Mouse (Mus musculus) MEL (cell line): Measurements from ENCODE around the gene Fam122b. TPM values are rescaled to one million over a fixed set of nuclear protein-coding genes. Genes with fewer than 3 reads are reported as not detected.

Experiments used
- DNase-seq: peaks from one replicate; pipeline ENCODE4 v3.0.0; 2011; ENCODE audit warnings: low read depth, low spot score
- H3K27ac ChIP-seq: 2 replicates; pipeline ENCODE4 v1.5.1; 2012; ENCODE audit warnings: low read depth, mild to moderate bottlenecking, control low read depth, low read length, moderate library complexity; ENCODE audit not compliant: control insufficient read depth
- H3K27me3 ChIP-seq, 2 experiments: fragments of 150-350 bp in 1 of 2; sonication (generic) in 1 of 2; 2 replicates each; pipeline ENCODE4 v1.6.1; 2012; ENCODE audit warnings: low read length in 2 of 2, mild to moderate bottlenecking in 2 of 2, improper control_type of control experiment in 1 of 2, moderate library complexity in 1 of 2; ENCODE audit not compliant: insufficient read depth in 2 of 2, control insufficient read depth in 1 of 2
- H3K36me3 ChIP-seq, 2 experiments: 2 replicates each; pipeline ENCODE4 v1.6.1; 2012 to 2014; ENCODE audit warnings: low read length in 2 of 2, improper control_type of control experiment in 1 of 2, inconsistent platforms in 1 of 2, mild to moderate bottlenecking in 1 of 2; ENCODE audit not compliant: insufficient read depth in 2 of 2, control insufficient read depth in 1 of 2
- H3K4me1 ChIP-seq, 2 experiments: fragments of 150-350 bp in 1 of 2; sonication (generic) in 1 of 2; 2 replicates each; pipeline ENCODE4 v1.6.1; 2012; ENCODE audit warnings: low read length in 2 of 2, improper control_type of control experiment in 1 of 2, mild to moderate bottlenecking in 1 of 2; ENCODE audit not compliant: insufficient read depth in 2 of 2, control insufficient read depth in 1 of 2
- H3K4me3 ChIP-seq, 2 experiments: fragments of 150-350 bp in 1 of 2; sonication (generic) in 1 of 2; 2 replicates each; pipeline ENCODE4 v1.5.1; 2012; ENCODE audit warnings: low read depth in 2 of 2, low read length in 2 of 2, mild to moderate bottlenecking in 2 of 2, moderate library complexity in 2 of 2, control low read depth in 1 of 2, improper control_type of control experiment in 1 of 2; ENCODE audit not compliant: control insufficient read depth in 1 of 2, insufficient read depth in 1 of 2
- H3K79me2 ChIP-seq: 2 replicates; pipeline ENCODE4 v1.6.1; 2012; ENCODE audit warnings: mild to moderate bottlenecking, low read length, moderate library complexity; ENCODE audit not compliant: control insufficient read depth, poor library complexity, insufficient read depth
- H3K9ac ChIP-seq: 2 replicates; pipeline ENCODE4 v1.6.1; 2012; ENCODE audit warnings: low read depth, mild to moderate bottlenecking, control low read depth, low read length, moderate library complexity; ENCODE audit not compliant: control insufficient read depth, poor library complexity, severe bottlenecking
- H3K9me3 ChIP-seq: fragments of 150-350 bp; sonication (generic); replicated peaks from 2 replicates; pipeline ENCODE4 v1.6.1; 2012; ENCODE audit warnings: mild to moderate bottlenecking, low read length, improper control_type of control experiment, moderate library complexity; ENCODE audit not compliant: insufficient read depth
- BHLHE40 ChIP-seq: IDR thresholded peaks from 2 replicates; pipeline ENCODE4 v1.6.1; 2012; ENCODE audit warnings: low read depth, mild to moderate bottlenecking, inconsistent platforms, low read length, improper control_type of control experiment, borderline replicate concordance
- CHD1 ChIP-seq: IDR thresholded peaks from 2 replicates; pipeline ENCODE4 v1.6.1; 2012; ENCODE audit warnings: low read depth, mild to moderate bottlenecking, inconsistent platforms, low read length, improper control_type of control experiment
- CHD2 ChIP-seq: IDR thresholded peaks from 2 replicates; pipeline ENCODE4 v1.6.1; 2011; ENCODE audit warnings: low read length, improper control_type of control experiment
- E2F4 ChIP-seq: IDR thresholded peaks from 2 replicates; pipeline ENCODE4 v1.6.1; 2011; ENCODE audit warnings: low read depth, low read length, improper control_type of control experiment, borderline replicate concordance
- ELF1 ChIP-seq: IDR thresholded peaks from 2 replicates; pipeline ENCODE4 v1.6.1; 2014; ENCODE audit warnings: low read depth, mild to moderate bottlenecking, inconsistent platforms, low read length, improper control_type of control experiment, moderate library complexity
- EP300 ChIP-seq, 2 experiments: IDR thresholded peaks; 2 replicates each; pipeline ENCODE4 v1.6.1; 2011; ENCODE audit warnings: improper control_type of control experiment in 2 of 2, low read length in 2 of 2, low read depth in 1 of 2, mild to moderate bottlenecking in 1 of 2
- GABPA ChIP-seq: IDR thresholded peaks from 2 replicates; pipeline ENCODE4 v1.6.1; 2012; ENCODE audit warnings: low read depth, mild to moderate bottlenecking, inconsistent platforms, low read length, improper control_type of control experiment, moderate library complexity
- HCFC1 ChIP-seq: IDR thresholded peaks from 2 replicates; pipeline ENCODE4 v1.6.1; 2012; ENCODE audit warnings: low read depth, mild to moderate bottlenecking, inconsistent platforms, low read length, improper control_type of control experiment, moderate library complexity
- JUND ChIP-seq: IDR thresholded peaks from 2 replicates; pipeline ENCODE4 v1.6.1; 2011; ENCODE audit warnings: low read depth, mild to moderate bottlenecking, improper control_type of control experiment, low read length
- KAT2A ChIP-seq: conservative IDR thresholded peaks from 2 replicates; pipeline ENCODE4 v1.6.1; 2012; ENCODE audit warnings: low read depth, low read length, improper control_type of control experiment, inconsistent platforms
- MAFK ChIP-seq: IDR thresholded peaks from 2 replicates; pipeline ENCODE4 v1.6.1; 2011; ENCODE audit warnings: low read depth, mild to moderate bottlenecking, low read length, improper control_type of control experiment, borderline replicate concordance
- MAX ChIP-seq: IDR thresholded peaks from 2 replicates; pipeline ENCODE4 v1.6.1; 2011; ENCODE audit warnings: low read length, improper control_type of control experiment
- MEF2A ChIP-seq: IDR thresholded peaks from 2 replicates; pipeline ENCODE4 v1.6.1; 2014; ENCODE audit warnings: low read depth, mild to moderate bottlenecking, inconsistent platforms, low read length, improper control_type of control experiment; ENCODE audit not compliant: poor library complexity, insufficient replicate concordance, severe bottlenecking; ENCODE audit errors: extremely low read depth
- MXI1 ChIP-seq: IDR thresholded peaks from 2 replicates; pipeline ENCODE4 v1.6.1; 2011; ENCODE audit warnings: mild to moderate bottlenecking, low read depth, low read length, improper control_type of control experiment
- MYB ChIP-seq: IDR thresholded peaks from 2 replicates; pipeline ENCODE4 v1.6.1; 2011; ENCODE audit warnings: mild to moderate bottlenecking, low read depth, low read length, improper control_type of control experiment
- MYC ChIP-seq: IDR thresholded peaks from 2 replicates; pipeline ENCODE4 v1.6.1; 2011; ENCODE audit warnings: low read depth, mild to moderate bottlenecking, low read length, improper control_type of control experiment, moderate library complexity
- NELFE ChIP-seq: IDR thresholded peaks from 2 replicates; pipeline ENCODE4 v1.6.1; 2011; ENCODE audit warnings: low read depth, low read length, improper control_type of control experiment
- NRF1 ChIP-seq: IDR thresholded peaks from 2 replicates; pipeline ENCODE4 v1.6.1; 2014; ENCODE audit warnings: low read depth, mild to moderate bottlenecking, inconsistent platforms, low read length, improper control_type of control experiment, moderate library complexity; ENCODE audit not compliant: poor library complexity, insufficient read depth, severe bottlenecking
- POLR2A ChIP-seq, 2 experiments: IDR thresholded peaks; 2 replicates each; pipeline ENCODE4 v1.6.1; 2011 to 2012; ENCODE audit warnings: low read length in 2 of 2, mild to moderate bottlenecking in 2 of 2, control low read depth in 1 of 2, improper control_type of control experiment in 1 of 2, low read depth in 1 of 2, moderate library complexity in 1 of 2; ENCODE audit not compliant: control insufficient read depth in 1 of 2, insufficient read depth in 1 of 2, poor library complexity in 1 of 2
- POLR2AphosphoS2 ChIP-seq: IDR thresholded peaks from 2 replicates; pipeline ENCODE4 v1.6.1; 2011; ENCODE audit warnings: low read length, improper control_type of control experiment
- SIN3A ChIP-seq: IDR thresholded peaks from 2 replicates; pipeline ENCODE4 v1.6.1; 2012; ENCODE audit warnings: low read length, improper control_type of control experiment, inconsistent platforms
- SMC3 ChIP-seq: IDR thresholded peaks from 2 replicates; pipeline ENCODE4 v1.6.1; 2011; ENCODE audit warnings: low read depth, low read length, improper control_type of control experiment
- TBP ChIP-seq: IDR thresholded peaks from 2 replicates; pipeline ENCODE4 v1.8.0; 2011; ENCODE audit warnings: low read depth, low read length, improper control_type of control experiment
- UBTF ChIP-seq: IDR thresholded peaks from 2 replicates; pipeline ENCODE4 v1.6.1; 2012; ENCODE audit warnings: low read depth, mild to moderate bottlenecking, inconsistent platforms, low read length, improper control_type of control experiment, moderate library complexity, borderline replicate concordance; ENCODE audit not compliant: insufficient read depth
- USF1 ChIP-seq: IDR thresholded peaks from 2 replicates; pipeline ENCODE4 v1.6.1; 2014; ENCODE audit warnings: low read depth, mild to moderate bottlenecking, inconsistent platforms, low read length, improper control_type of control experiment, moderate library complexity
- USF2 ChIP-seq, 2 experiments: IDR thresholded peaks; 2 replicates each; pipeline ENCODE4 v1.6.1; 2011 to 2012; ENCODE audit warnings: improper control_type of control experiment in 2 of 2, low read length in 2 of 2, borderline replicate concordance in 1 of 2, inconsistent platforms in 1 of 2, low read depth in 1 of 2, mild to moderate bottlenecking in 1 of 2; ENCODE audit not compliant: insufficient read depth in 1 of 2
- ZC3H11A ChIP-seq: IDR thresholded peaks from 2 replicates; pipeline ENCODE4 v1.6.1; 2012; ENCODE audit warnings: low read depth, mild to moderate bottlenecking, inconsistent platforms, low read length, improper control_type of control experiment
- ZKSCAN1 ChIP-seq: IDR thresholded peaks from 2 replicates; pipeline ENCODE4 v1.6.1; 2012; ENCODE audit warnings: low read depth, mild to moderate bottlenecking, inconsistent platforms, low read length, improper control_type of control experiment, moderate library complexity
- ZMIZ1 ChIP-seq: IDR thresholded peaks from 2 replicates; pipeline ENCODE4 v1.6.1; 2012; ENCODE audit warnings: low read depth, mild to moderate bottlenecking, inconsistent platforms, low read length, improper control_type of control experiment, moderate library complexity
- ZNF384 ChIP-seq: IDR thresholded peaks from 2 replicates; pipeline ENCODE4 v1.6.1; 2012; ENCODE audit warnings: low read depth, mild to moderate bottlenecking, inconsistent platforms, low read length, improper control_type of control experiment
- polyA plus RNA-seq, 2 experiments: library from polyadenylated mRNA; stranded (reverse) in 1 of 2; unstranded in 1 of 2; fragments of >175 nt in 1 of 2; fragments of >200 nt in 1 of 2; gene quantifications; 2 replicates each; pipeline versions ENCODE4 v1.2.1 to v1.2.4; 2012; ENCODE audit warnings: low replicate concordance in 2 of 2, low read depth in 1 of 2; ENCODE audit not compliant: insufficient read length in 2 of 2, insufficient read depth in 1 of 2, missing spikeins in 1 of 2
- total RNA-seq: library from RNA; depleted of rRNA; stranded (reverse); fragments of 300-350 nt; gene quantifications from 2 replicates; pipeline ENCODE4 v1.2.3, GENCODE M21; 2012; rRNA removed

Fam122b gene
- total RNA-seq = 2.2 and 2.6 TPM in 2 replicates
- 1 to 10 TPM in 1 of 2 experiments, not detected in 1; 9.9 TPM for polyA plus RNA-seq

GRCm38 (mm10) chrX:53269289-53270062 lies at the start of gene Fam122b:
Fam122b (minus strand) TSS chrX:53269805.
- peak; percentile 91 for DNase-seq
- Histone ChIP-seq H3K9ac (peak within 1 kb of the TSS; percentile 96), H3K27ac (peak within 1 kb of the TSS; percentile 63), H3K4me1 (peaks cover 0 to 8% of the 10 kb centered on the region in 2 experiments; a peak in 1 of 4 replicates), H3K9me3 (no peaks in the 10 kb centered on the region), H3K27me3 (no peaks in the 10 kb centered on the region; a peak in 1 of 4 replicates), H3K79me2 (peaks cover 4% of the 10 kb centered on the region; the same call in 1 of the 2 replicates), H3K36me3 (no peaks in the 10 kb centered on the region), H3K4me3 (peak within 1 kb of the TSS; percentile 79 to 88)
- TF ChIP-seq NELFE (peak; percentile 60), ZMIZ1 (0 out of 2 replicates have a peak, but pooled peaks have one; percentile 38), TBP (no peak; the same call in 1 of the 2 replicates), ZNF384 (no peak), ELF1 (peak; percentile 97), MXI1 (peak; percentile 44; the same call in 1 of the 2 replicates), SMC3 (no peak), USF1 (no peak), CHD2 (no peak), EP300 (IDR thresholded peaks at IDR 0.05; ENCODE audit: low read depth in 1 of 2, low read length in 2 of 2) (no peak), USF2 (IDR thresholded peaks at IDR 0.05; ENCODE audit: borderline replicate concordance in 1 of 2, insufficient read depth in 1 of 2, low read depth in 1 of 2, low read length in 2 of 2) (no peak), MAFK (no peak), NRF1 (peak; percentile 87), HCFC1 (peak; percentile 88), GABPA (no peak), KAT2A (peak; percentile 67; the same call in 1 of the 2 replicates), JUND (no peak), MYB (no peak), ZC3H11A (no peak), POLR2A (IDR thresholded peaks at IDR 0.05; ENCODE audit: control insufficient read depth in 1 of 2, insufficient read depth in 1 of 2, low read depth in 1 of 2, low read length in 2 of 2, poor library complexity in 1 of 2) (peak in 1 of 2 experiments; percentile 62; a peak in 2 of 4 replicates), BHLHE40 (no peak), POLR2AphosphoS2 (no peak; the same call in 1 of the 2 replicates), CHD1 (no peak), MEF2A (no peak), ZKSCAN1 (no peak), E2F4 (peak; percentile 67; the same call in 1 of the 2 replicates), MAX (peak; percentile 31; the same call in 1 of the 2 replicates), MYC (0 out of 2 replicates have a peak, but pooled peaks have one; percentile 14), UBTF (no peak), SIN3A (peak; percentile 83)
